Mouse (Mus musculus): ENCODE measurements at regions not wholly inside any gene's neighbourhood (a gene's known extent, or its start where the extent isn't known, plus 50 kb on each side); places are given as distances from the start of the nearest gene placed in this dataset.

GRCm38 (mm10) chr5:119776106-119776887 lies 56.2 kb upstream of the Tbx5 start:
- TF ChIP-seq USF1 (IDR thresholded peaks at IDR 0.05; ENCODE audit: low read depth): no peak
- TF ChIP-seq MAX (IDR thresholded peaks at IDR 0.05): no peak
- no peak for TF ChIP-seq FOSL1 (IDR thresholded peaks at IDR 0.05; ENCODE audit: insufficient read depth, low read length, poor library complexity, severe bottlenecking)
- no peak for TF ChIP-seq MYOD1 (IDR thresholded peaks at IDR 0.05; ENCODE audit: control insufficient read depth, insufficient read length, low read depth)
- no peak for TF ChIP-seq MYOG (IDR thresholded peaks at IDR 0.05; ENCODE audit: control insufficient read depth, extremely low read depth, insufficient read length)
- no peak for TF ChIP-seq CTCF (IDR thresholded peaks at IDR 0.05; ENCODE audit: control insufficient read depth, insufficient read depth, insufficient read length)
- TF ChIP-seq CEBPB (IDR thresholded peaks at IDR 0.05; ENCODE audit: low read depth): no peak
- no peaks in the 10 kb centered on the region for H3K79me3 ChIP-seq (ENCODE audit: low read depth)
- H3K27me3 ChIP-seq (ENCODE audit: control insufficient read depth, insufficient read depth, insufficient read length): peaks cover 12% of the 10 kb centered on the region
- no peak overlapping the region for H3K4me3 ChIP-seq (ENCODE audit: insufficient read depth, poor library complexity, severe bottlenecking)
- no peaks in the 10 kb centered on the region for H3K36me3 ChIP-seq (ENCODE audit: control insufficient read depth, insufficient read depth)
- no peak overlapping the region for H3ac ChIP-seq (ENCODE audit: control insufficient read depth, insufficient read length, low read depth)
- H3K79me2 ChIP-seq (ENCODE audit: control insufficient read depth, insufficient read depth): no peaks in the 10 kb centered on the region

- no peaks in the 10 kb centered on the region for H3K79me3 ChIP-seq (ENCODE audit: low read depth)
- no peaks in the 10 kb centered on the region for H3K36me3 ChIP-seq (ENCODE audit: control insufficient read depth, insufficient read depth)
- no peaks in the 10 kb centered on the region for H3K79me2 ChIP-seq (ENCODE audit: control insufficient read depth, insufficient read depth)
- peaks cover 12% of the 10 kb centered on the region for H3K27me3 ChIP-seq (ENCODE audit: control insufficient read depth, insufficient read depth, insufficient read length)
- H3ac ChIP-seq (ENCODE audit: control insufficient read depth, insufficient read length, low read depth): no peak overlapping the region
- TF ChIP-seq CEBPB (IDR thresholded peaks at IDR 0.05; ENCODE audit: low read depth) (no peak), MYOD1 (IDR thresholded peaks at IDR 0.05; ENCODE audit: control insufficient read depth, insufficient read length, low read depth) (no peak), CTCF (IDR thresholded peaks at IDR 0.05; ENCODE audit: control insufficient read depth, insufficient read depth, insufficient read length) (no peak), FOSL1 (IDR thresholded peaks at IDR 0.05; ENCODE audit: insufficient read depth, low read length, poor library complexity, severe bottlenecking) (no peak), USF1 (IDR thresholded peaks at IDR 0.05; ENCODE audit: low read depth) (no peak), MAX (IDR thresholded peaks at IDR 0.05) (no peak), MYOG (IDR thresholded peaks at IDR 0.05; ENCODE audit: control insufficient read depth, extremely low read depth, insufficient read length) (no peak)
- H3K4me3 ChIP-seq (ENCODE audit: insufficient read depth, poor library complexity, severe bottlenecking): no peak overlapping the region
These were observed 54.6 kb upstream of the Tbx5 start for GRCm38 (mm10) chr5:119777836-119778235.

DNA sequence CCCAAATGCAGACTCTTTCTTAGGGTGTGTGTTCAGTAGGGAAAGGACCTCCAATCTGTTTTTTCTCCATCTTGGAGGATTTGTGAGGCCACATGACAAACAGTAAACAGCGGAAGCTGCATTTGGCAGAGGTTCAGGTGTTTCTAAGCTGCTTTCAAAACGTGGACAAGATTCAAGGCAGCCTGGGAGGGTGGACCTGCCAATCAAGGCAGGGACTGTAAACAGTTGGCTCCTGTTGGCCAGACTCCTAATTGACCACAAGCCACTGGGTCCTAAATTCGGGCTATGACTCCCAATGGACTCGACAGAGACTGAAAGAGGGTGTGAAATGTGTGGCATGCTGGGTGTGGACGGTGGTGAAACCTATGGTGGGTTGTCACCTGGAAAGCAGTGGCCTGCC lies 51.1 kb upstream of the Tbx5 start:
- H3K79me3 ChIP-seq (ENCODE audit: low read depth): no peaks in the 10 kb centered on the region
- no peak for TF ChIP-seq USF1 (IDR thresholded peaks at IDR 0.05; ENCODE audit: low read depth)
- no peak for TF ChIP-seq CTCF (IDR thresholded peaks at IDR 0.05; ENCODE audit: control insufficient read depth, insufficient read depth, insufficient read length)
- TF ChIP-seq MYOG (IDR thresholded peaks at IDR 0.05; ENCODE audit: control insufficient read depth, extremely low read depth, insufficient read length): no peak
- TF ChIP-seq FOSL1 (IDR thresholded peaks at IDR 0.05; ENCODE audit: insufficient read depth, low read length, poor library complexity, severe bottlenecking): no peak
- no peak for TF ChIP-seq CEBPB (IDR thresholded peaks at IDR 0.05; ENCODE audit: low read depth)
- TF ChIP-seq MAX (IDR thresholded peaks at IDR 0.05): no peak
- TF ChIP-seq MYOD1 (IDR thresholded peaks at IDR 0.05; ENCODE audit: control insufficient read depth, insufficient read length, low read depth): no peak
- H3K27me3 ChIP-seq (ENCODE audit: control insufficient read depth, insufficient read depth, insufficient read length): peaks cover 12% of the 10 kb centered on the region
- H3K4me3 ChIP-seq (ENCODE audit: insufficient read depth, poor library complexity, severe bottlenecking): no peak overlapping the region
- H3ac ChIP-seq (ENCODE audit: control insufficient read depth, insufficient read length, low read depth): no peak overlapping the region
- no peaks in the 10 kb centered on the region for H3K36me3 ChIP-seq (ENCODE audit: control insufficient read depth, insufficient read depth)
- no peaks in the 10 kb centered on the region for H3K79me2 ChIP-seq (ENCODE audit: control insufficient read depth, insufficient read depth)

All from C2C12 (cell line).